Mouse (Mus musculus) MEL (cell line): ENCODE results near the gene H2al2a.

ENCODE experiments used
- CTCF ChIP-seq, 3 experiments: IDR thresholded peaks in 2 of 3; conservative IDR thresholded peaks in 1 of 3; 2 replicates each; pipeline ENCODE4 v1.5.1; 2011 to 2012; ENCODE audit warnings: low read length in 3 of 3, low read depth in 2 of 3, mild to moderate bottlenecking in 2 of 3, improper control_type of control experiment in 1 of 3, inconsistent platforms in 1 of 3, mixed read lengths in 1 of 3, moderate library complexity in 1 of 3; ENCODE audit not compliant: control insufficient read depth in 1 of 3, insufficient read depth in 1 of 3, poor library complexity in 1 of 3, severe bottlenecking in 1 of 3
- E2F4 ChIP-seq: IDR thresholded peaks from 2 replicates; pipeline ENCODE4 v1.6.1; 2011; ENCODE audit warnings: low read depth, low read length, improper control_type of control experiment, borderline replicate concordance
- EP300 ChIP-seq, 2 experiments: IDR thresholded peaks; 2 replicates each; pipeline ENCODE4 v1.6.1; 2011; ENCODE audit warnings: improper control_type of control experiment in 2 of 2, low read length in 2 of 2, low read depth in 1 of 2, mild to moderate bottlenecking in 1 of 2
- KAT2A ChIP-seq: conservative IDR thresholded peaks from 2 replicates; pipeline ENCODE4 v1.6.1; 2012; ENCODE audit warnings: low read depth, low read length, improper control_type of control experiment, inconsistent platforms
- MAFK ChIP-seq: IDR thresholded peaks from 2 replicates; pipeline ENCODE4 v1.6.1; 2011; ENCODE audit warnings: low read depth, mild to moderate bottlenecking, low read length, improper control_type of control experiment, borderline replicate concordance
- MAX ChIP-seq: IDR thresholded peaks from 2 replicates; pipeline ENCODE4 v1.6.1; 2011; ENCODE audit warnings: low read length, improper control_type of control experiment
- MXI1 ChIP-seq: IDR thresholded peaks from 2 replicates; pipeline ENCODE4 v1.6.1; 2011; ENCODE audit warnings: mild to moderate bottlenecking, low read depth, low read length, improper control_type of control experiment
- NELFE ChIP-seq: IDR thresholded peaks from 2 replicates; pipeline ENCODE4 v1.6.1; 2011; ENCODE audit warnings: low read depth, low read length, improper control_type of control experiment
- POLR2A ChIP-seq, 2 experiments: IDR thresholded peaks; 2 replicates each; pipeline ENCODE4 v1.6.1; 2011 to 2012; ENCODE audit warnings: low read length in 2 of 2, mild to moderate bottlenecking in 2 of 2, control low read depth in 1 of 2, improper control_type of control experiment in 1 of 2, low read depth in 1 of 2, moderate library complexity in 1 of 2; ENCODE audit not compliant: control insufficient read depth in 1 of 2, insufficient read depth in 1 of 2, poor library complexity in 1 of 2
- TBP ChIP-seq: IDR thresholded peaks from 2 replicates; pipeline ENCODE4 v1.8.0; 2011; ENCODE audit warnings: low read depth, low read length, improper control_type of control experiment
- UBTF ChIP-seq: IDR thresholded peaks from 2 replicates; pipeline ENCODE4 v1.6.1; 2012; ENCODE audit warnings: low read depth, mild to moderate bottlenecking, inconsistent platforms, low read length, improper control_type of control experiment, moderate library complexity, borderline replicate concordance; ENCODE audit not compliant: insufficient read depth
- USF1 ChIP-seq: IDR thresholded peaks from 2 replicates; pipeline ENCODE4 v1.6.1; 2014; ENCODE audit warnings: low read depth, mild to moderate bottlenecking, inconsistent platforms, low read length, improper control_type of control experiment, moderate library complexity
- ZC3H11A ChIP-seq: IDR thresholded peaks from 2 replicates; pipeline ENCODE4 v1.6.1; 2012; ENCODE audit warnings: low read depth, mild to moderate bottlenecking, inconsistent platforms, low read length, improper control_type of control experiment
- ZNF384 ChIP-seq: IDR thresholded peaks from 2 replicates; pipeline ENCODE4 v1.6.1; 2012; ENCODE audit warnings: low read depth, mild to moderate bottlenecking, inconsistent platforms, low read length, improper control_type of control experiment

DNA sequence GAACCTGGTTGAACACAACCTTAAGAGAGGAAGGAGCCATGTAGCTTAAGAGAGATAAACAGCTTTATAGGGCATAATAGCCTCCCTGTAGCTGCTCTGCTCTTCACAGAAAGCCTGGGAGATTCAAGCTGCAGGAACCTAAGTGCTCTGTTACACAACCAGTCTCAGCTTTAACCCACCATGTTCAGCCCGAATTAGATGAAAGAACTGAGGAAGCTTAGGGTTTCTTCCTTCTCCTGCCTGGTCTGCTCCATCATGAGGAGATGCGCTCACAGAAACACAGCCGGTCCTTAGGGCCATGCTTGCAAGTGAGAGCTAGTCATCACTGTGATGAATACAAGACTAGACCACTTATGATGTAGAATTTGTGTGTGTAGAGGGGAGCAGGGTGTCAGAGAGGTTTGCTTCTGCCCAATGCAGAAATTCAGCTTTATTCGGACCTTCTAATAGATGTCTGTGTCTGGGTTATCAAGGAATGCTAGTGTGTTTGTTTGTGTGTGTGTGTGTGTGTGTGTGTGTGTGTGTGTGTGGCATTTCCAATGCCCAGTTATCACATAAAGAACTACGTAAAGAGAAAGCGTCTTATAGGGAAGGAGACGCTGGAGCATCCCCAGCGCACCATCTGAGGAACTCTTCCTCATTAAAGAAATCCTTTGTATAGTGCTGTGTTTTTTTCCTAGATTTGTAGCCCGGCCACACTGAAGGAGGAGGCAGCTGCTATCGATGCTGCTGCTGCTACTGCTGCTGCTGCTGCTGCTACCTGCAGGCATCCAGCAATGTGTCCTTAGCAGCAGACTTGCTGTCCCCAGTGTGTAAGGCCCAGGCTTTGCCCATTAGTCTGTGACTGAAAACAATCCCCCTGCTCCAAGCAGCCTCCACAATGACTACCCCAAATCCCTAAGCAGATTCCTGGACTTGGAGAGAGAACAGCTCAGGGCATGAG is 36.7 kb upstream of the H2al2a start:
- no peak for TF ChIP-seq NELFE
- TF ChIP-seq CTCF (IDR thresholded peaks at IDR 0.05 in 2 of 3, conservative IDR thresholded peaks at IDR 0.05 in 1 of 3; ENCODE audit: control insufficient read depth in 1 of 3, insufficient read depth in 1 of 3, low read depth in 2 of 3, low read length in 3 of 3, poor library complexity in 1 of 3, severe bottlenecking in 1 of 3), result no peak
- no peak for TF ChIP-seq E2F4
- no peak for TF ChIP-seq UBTF
- TF ChIP-seq USF1, result no peak
- TF ChIP-seq ZC3H11A, result no peak
- TF ChIP-seq MAFK, result no peak
- TF ChIP-seq EP300 (IDR thresholded peaks at IDR 0.05; ENCODE audit: low read depth in 1 of 2, low read length in 2 of 2), result no peak
- TF ChIP-seq POLR2A (IDR thresholded peaks at IDR 0.05; ENCODE audit: control insufficient read depth in 1 of 2, insufficient read depth in 1 of 2, low read depth in 1 of 2, low read length in 2 of 2, poor library complexity in 1 of 2), result no peak
- no peak for TF ChIP-seq KAT2A
- TF ChIP-seq ZNF384, result no peak
- no peak for TF ChIP-seq TBP
- no peak for TF ChIP-seq MXI1
- TF ChIP-seq MAX, result no peak
